Mouse (Mus musculus) cortical plate, adult 2 months (tissue): ENCODE data around the gene Cnpy3.

ENCODE experiments used
- CTCF ChIP-seq: fragments of 200-500 bp; IDR thresholded peaks from 2 replicates; pipeline ENCODE4 v1.5.1; 2011; ENCODE audit warnings: mild to moderate bottlenecking, control low read depth, low read length; ENCODE audit not compliant: insufficient read depth; ENCODE audit errors: extremely low read depth
- POLR2A ChIP-seq: fragments of 200-500 bp; IDR thresholded peaks from 2 replicates; pipeline ENCODE4 v1.6.1; 2011; ENCODE audit warnings: mild to moderate bottlenecking, low read length, control low read depth; ENCODE audit not compliant: insufficient read depth; ENCODE audit errors: extremely low read depth

DNA sequence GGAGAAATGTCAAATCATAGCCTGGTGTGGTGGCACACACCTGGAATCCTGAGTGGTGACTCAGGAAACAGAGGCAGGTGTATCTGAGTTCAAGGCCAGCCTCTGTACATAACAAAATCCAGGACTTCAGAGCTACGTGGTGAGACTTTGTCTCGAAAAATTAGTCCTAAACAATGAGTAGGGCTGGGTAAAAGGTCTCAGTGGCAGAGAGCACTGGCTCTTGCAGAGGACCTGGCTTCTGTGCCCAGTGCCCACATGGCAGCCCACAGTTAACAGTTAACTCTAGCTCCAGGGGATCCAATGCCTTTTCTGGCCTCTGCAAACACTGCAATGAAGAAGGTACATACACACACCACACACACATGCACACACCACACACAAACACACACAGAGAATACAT is 4.2 kb downstream of the Cnpy3 start:
- TF ChIP-seq POLR2A, result no peak
- TF ChIP-seq CTCF, result no peak
